Mouse (Mus musculus): Measurements from ENCODE around the gene Trmt13. TPM values are rescaled to one million over a fixed set of nuclear protein-coding genes. Genes with fewer than 3 reads are reported as not detected.
A peak's percentile ranks its signal among the peaks of the same experiment; 100 is the strongest.
"Not testable (repeated sequence)": the region's sequence is repeated elsewhere in the genome, so short reads cannot be mapped to it uniquely, and the experiment has no call there.

Gene Trmt13
- polyA plus RNA-seq, 1 experiment from 2014 or later: 7.6 TPM

DNA sequence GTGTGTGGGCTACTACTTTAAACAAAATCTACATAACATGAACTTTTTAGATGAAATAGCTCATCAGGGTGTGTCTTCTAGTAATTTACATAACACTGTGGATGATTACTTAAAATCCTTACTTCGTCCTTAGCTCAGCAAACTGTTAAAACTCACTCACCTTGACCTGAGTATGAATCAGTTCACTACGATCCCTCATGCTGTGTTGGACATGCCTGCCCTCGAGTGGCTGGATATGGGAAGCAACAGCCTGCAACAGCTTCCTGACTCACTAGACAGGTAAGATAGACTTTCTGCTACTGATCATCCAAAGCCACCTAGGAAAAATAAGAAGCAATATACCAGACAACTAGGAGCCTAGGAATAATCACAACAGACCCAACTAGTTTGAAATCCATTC is 37.1 kb downstream of the Trmt13 start:
- Histone ChIP-seq H3K9me3 (ENCODE audit: low read length) (no peaks in the 10 kb centered on the region), H3K36me3 (replicated peaks; ENCODE audit: insufficient read depth, low read length) (peaks cover 18% of the 10 kb centered on the region), H3K4me1 (ENCODE audit: insufficient read depth) (no peaks in the 10 kb centered on the region), H3K27ac (ENCODE audit: low read depth) (no peak overlapping the region), H3K4me2 (ENCODE audit: low read depth, low read length) (no peak overlapping the region), H3K9ac (replicated peaks) (no peak overlapping the region), H3K27me3 (ENCODE audit: insufficient read depth, low read length) (no peaks in the 10 kb centered on the region), H3K4me3 (ENCODE audit: low read depth, low read length) (no peak overlapping the region)
- WGBS (ENCODE audit: insufficient replicate concordance): 42% methylated on average over 3 of the region's 3 CpGs
- TF ChIP-seq EP300 (IDR thresholded peaks at IDR 0.05; ENCODE audit: low read depth): no peak
- peak; percentile 66 for TF ChIP-seq CTCF (IDR thresholded peaks at IDR 0.05; ENCODE audit: low read depth)
- DNase-seq (no peak), ATAC-seq (no peak)

DNA sequence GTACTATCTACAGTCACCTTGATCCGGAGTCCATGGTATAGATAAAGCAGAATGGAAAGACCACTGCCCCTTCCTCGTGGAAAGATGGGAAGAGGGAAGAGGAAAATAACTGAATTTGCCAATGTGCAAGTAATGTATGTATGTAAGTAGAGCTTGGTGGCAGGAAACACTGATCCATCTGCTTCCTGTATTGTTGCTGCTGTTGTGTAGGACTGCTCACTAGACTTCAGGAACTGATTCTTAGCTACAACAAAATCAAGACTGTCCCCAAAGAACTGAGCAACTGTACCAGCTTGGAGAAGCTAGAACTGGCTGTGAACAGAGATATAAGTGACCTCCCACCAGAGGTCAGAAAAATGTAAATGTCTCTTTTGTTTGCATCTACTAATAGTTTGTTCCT is 43.8 kb downstream of the Trmt13 start:
- H3K27ac ChIP-seq (ENCODE audit: low read depth): no peak overlapping the region
- no peak for TF ChIP-seq EP300 (IDR thresholded peaks at IDR 0.05; ENCODE audit: low read depth)
- no peak for TF ChIP-seq CTCF (IDR thresholded peaks at IDR 0.05; ENCODE audit: low read depth)
- ATAC-seq: no peak

DNA sequence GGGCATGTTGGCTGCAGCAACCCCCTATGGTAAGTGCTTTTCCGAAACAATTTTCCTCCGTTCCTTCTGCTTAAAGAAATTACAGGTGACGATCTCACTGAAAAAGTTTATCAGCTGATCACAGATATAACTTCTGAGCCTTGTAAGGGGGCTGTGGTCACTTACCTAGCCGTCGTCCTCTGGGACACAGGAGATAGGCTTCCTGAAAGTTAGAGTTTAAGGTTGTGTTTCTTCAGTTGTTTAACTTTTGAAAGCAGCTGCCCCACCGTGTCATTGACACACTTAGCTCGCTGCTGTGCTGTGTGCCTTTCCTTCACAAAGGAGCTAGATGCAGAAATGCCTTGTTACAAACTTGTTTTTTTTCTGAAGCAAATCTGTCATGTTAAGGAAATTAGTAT is 51.3 kb downstream of the Trmt13 start:
- TF ChIP-seq EP300 (IDR thresholded peaks at IDR 0.05; ENCODE audit: low read depth) (no peak), CTCF (IDR thresholded peaks at IDR 0.05; ENCODE audit: low read depth) (no peak)
- H3K27me3 ChIP-seq (ENCODE audit: insufficient read depth, low read length): no peaks in the 10 kb centered on the region
- 14% methylated on average over 7 of the region's 7 CpGs for WGBS (ENCODE audit: insufficient replicate concordance)
- H3K36me3 ChIP-seq (replicated peaks; ENCODE audit: insufficient read depth, low read length): no peaks in the 10 kb centered on the region
- H3K9me3 ChIP-seq (ENCODE audit: low read length): peaks cover 5% of the 10 kb centered on the region; the same call in 1 of the 2 replicates
- peaks cover 11% of the 10 kb centered on the region for H3K4me1 ChIP-seq (ENCODE audit: insufficient read depth)
- H3K9ac ChIP-seq (replicated peaks): peak overlapping the region; percentile 63
- peak overlapping the region; percentile 71 for H3K27ac ChIP-seq (ENCODE audit: low read depth)
- DNase-seq (no peak), ATAC-seq (peak; percentile 61)
- peak overlapping the region; percentile 36 for H3K4me3 ChIP-seq (ENCODE audit: low read depth, low read length)
- peak overlapping the region; percentile 65 for H3K4me2 ChIP-seq (ENCODE audit: low read depth, low read length)

More for the DNA sequence above, 43.8 kb downstream of the Trmt13 start:
- H3K27me3 ChIP-seq (ENCODE audit: insufficient read depth, low read length): no peaks in the 10 kb centered on the region
- no peak overlapping the region for H3K9ac ChIP-seq (replicated peaks)
- H3K4me3 ChIP-seq (ENCODE audit: low read depth, low read length): no peak overlapping the region
- WGBS (ENCODE audit: insufficient replicate concordance): 37% methylated on average over 2 of the region's 2 CpGs
- H3K4me1 ChIP-seq (ENCODE audit: insufficient read depth): no peaks in the 10 kb centered on the region
- H3K4me2 ChIP-seq (ENCODE audit: low read depth, low read length): no peak overlapping the region
- peaks cover 5% of the 10 kb centered on the region; the same call in 1 of the 2 replicates for H3K9me3 ChIP-seq (ENCODE audit: low read length)
- H3K36me3 ChIP-seq (replicated peaks; ENCODE audit: insufficient read depth, low read length): no peaks in the 10 kb centered on the region
- DNase-seq: no peak

DNA sequence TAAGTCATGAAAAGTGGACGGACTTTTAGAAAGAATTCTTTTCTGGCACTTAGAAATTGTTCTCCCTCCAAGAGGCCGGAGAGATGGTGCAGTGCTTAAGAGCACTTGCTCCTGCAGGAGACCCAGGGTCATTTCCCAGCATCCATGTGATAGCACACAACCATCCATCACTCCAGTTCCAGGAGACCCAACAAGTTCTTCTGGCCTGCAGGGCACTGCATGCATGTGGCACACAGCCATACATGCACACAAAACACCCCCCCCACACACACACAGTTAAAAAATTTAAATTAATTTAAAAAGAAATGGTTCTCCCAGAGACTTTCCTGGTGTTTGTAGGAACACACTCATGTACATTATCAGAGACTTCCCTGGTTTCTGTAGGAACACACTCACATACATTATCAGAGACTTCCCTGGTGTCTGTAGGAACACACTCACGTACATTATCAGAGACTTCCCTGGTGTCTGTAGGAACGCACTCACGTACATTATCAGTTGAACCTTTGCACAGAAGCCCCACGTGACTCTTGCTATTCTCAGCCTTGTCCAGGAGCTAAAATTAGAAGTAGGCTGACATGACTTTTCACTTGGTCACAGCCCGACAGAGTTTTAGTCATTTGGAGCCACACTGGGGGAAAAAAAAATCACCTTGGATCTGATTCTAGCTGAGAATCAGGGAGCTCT is 51.8 kb downstream of the Trmt13 start, which contains the start of gene Lrrc39:
TSS of gene Lrrc39 (plus strand) at position 566 of the 687 bp plus-strand sequence.
- 27% methylated on average over 7 of the region's 7 CpGs for WGBS (ENCODE audit: insufficient replicate concordance)
- ATAC-seq: peak; percentile 99
- H3K36me3 ChIP-seq (replicated peaks; ENCODE audit: insufficient read depth, low read length): no peaks in the 10 kb centered on the region
- TF ChIP-seq CTCF (IDR thresholded peaks at IDR 0.05; ENCODE audit: low read depth): no peak
- TF ChIP-seq EP300 (IDR thresholded peaks at IDR 0.05; ENCODE audit: low read depth): peak; percentile 95
- H3K4me3 ChIP-seq (ENCODE audit: low read depth, low read length): peak within 1 kb of the TSS; percentile 36
- H3K4me2 ChIP-seq (ENCODE audit: low read depth, low read length): peak within 1 kb of the TSS; percentile 65
- H3K27ac ChIP-seq (ENCODE audit: low read depth): peak within 1 kb of the TSS; percentile 71
- no peaks in the 10 kb centered on the region for H3K27me3 ChIP-seq (ENCODE audit: insufficient read depth, low read length)
- H3K9me3 ChIP-seq (ENCODE audit: low read length): peaks cover 5% of the 10 kb centered on the region; the same call in 1 of the 2 replicates
- H3K9ac ChIP-seq (replicated peaks): peak within 1 kb of the TSS; percentile 63
- peak; percentile 47 for DNase-seq
- H3K4me1 ChIP-seq (ENCODE audit: insufficient read depth): peaks cover 11% of the 10 kb centered on the region

DNA sequence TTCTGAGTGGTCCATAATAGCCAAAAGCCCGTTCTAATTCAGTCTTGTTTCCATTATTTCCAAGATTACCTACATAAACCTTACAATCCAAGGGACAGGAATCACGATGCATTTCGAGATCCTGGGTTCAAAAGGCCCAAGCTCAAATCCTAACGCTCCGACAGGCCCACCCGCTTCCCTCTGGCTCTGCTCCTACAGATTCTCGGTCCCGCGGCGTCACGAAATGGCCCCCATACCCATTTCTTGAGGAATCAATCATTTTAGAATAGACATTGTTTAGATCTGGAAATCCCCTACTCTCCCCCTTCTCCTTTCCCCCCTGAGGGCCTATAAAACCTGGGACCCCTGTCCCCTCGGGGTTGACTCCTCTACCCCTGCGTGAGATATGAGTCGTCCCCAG is 53.1 kb downstream of the Trmt13 start:
- H3K9ac ChIP-seq (replicated peaks); H3K4me2 ChIP-seq (ENCODE audit: low read depth, low read length); ATAC-seq; H3K27me3 ChIP-seq (ENCODE audit: insufficient read depth, low read length); H3K27ac ChIP-seq (ENCODE audit: low read depth); DNase-seq; H3K9me3 ChIP-seq (ENCODE audit: low read length); H3K4me3 ChIP-seq (ENCODE audit: low read depth, low read length); H3K36me3 ChIP-seq (replicated peaks; ENCODE audit: insufficient read depth, low read length): not testable (repeated sequence)
- peaks cover 11% of the 10 kb centered on the region for H3K4me1 ChIP-seq (ENCODE audit: insufficient read depth)
- 93% methylated on average over 13 of the region's 14 CpGs for WGBS (ENCODE audit: insufficient replicate concordance)

DNA sequence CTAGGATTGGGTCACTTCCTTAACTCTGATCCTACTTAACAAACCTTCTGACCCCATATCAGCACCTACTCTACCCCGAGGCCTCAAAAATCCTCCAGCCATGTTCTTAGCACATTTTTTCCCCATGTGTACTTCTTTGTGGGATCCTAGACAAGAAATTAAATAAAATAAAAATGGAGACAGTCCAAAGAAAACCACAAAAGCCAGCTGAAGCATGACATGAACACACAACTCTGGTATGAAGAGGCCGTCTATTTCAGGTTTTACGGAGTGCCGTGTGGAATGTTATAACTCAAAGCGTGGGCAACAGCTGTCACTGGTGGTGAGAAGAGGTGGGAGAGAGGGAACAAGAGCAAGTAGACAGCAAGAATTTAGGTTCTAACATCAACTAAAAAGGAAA is 63.0 kb downstream of the Trmt13 start:
- WGBS (ENCODE audit: insufficient replicate concordance): 90% methylated on average over 5 of the region's 5 CpGs
- Histone ChIP-seq H3K27ac (ENCODE audit: low read depth) (no peak overlapping the region), H3K9ac (replicated peaks) (no peak overlapping the region), H3K4me2 (ENCODE audit: low read depth, low read length) (no peak overlapping the region), H3K4me3 (ENCODE audit: low read depth, low read length) (no peak overlapping the region), H3K36me3 (replicated peaks; ENCODE audit: insufficient read depth, low read length) (peaks cover 11% of the 10 kb centered on the region), H3K9me3 (ENCODE audit: low read length) (no peaks in the 10 kb centered on the region), H3K4me1 (ENCODE audit: insufficient read depth) (no peaks in the 10 kb centered on the region), H3K27me3 (ENCODE audit: insufficient read depth, low read length) (no peaks in the 10 kb centered on the region)
- no peak for TF ChIP-seq CTCF (IDR thresholded peaks at IDR 0.05; ENCODE audit: low read depth)
- TF ChIP-seq EP300 (IDR thresholded peaks at IDR 0.05; ENCODE audit: low read depth): no peak
- ATAC-seq (no peak), DNase-seq (no peak)
